Mouse (Mus musculus) thymus, adult 2 months (tissue): ENCODE results near the gene Gpcpd1. TPM values are rescaled to one million over a fixed set of nuclear protein-coding genes. Genes with fewer than 3 reads are reported as not detected.

Experiments
- DNase-seq: peaks from one replicate; pipeline ENCODE4 v3.0.0; 2021
- H3K27ac ChIP-seq: fragments of 200-500 bp; 2 replicates; pipeline ENCODE4 v1.5.1; 2012; ENCODE audit warnings: low read length, control low read depth; ENCODE audit not compliant: control insufficient read depth, insufficient read depth
- H3K27me3 ChIP-seq: fragments of 200-500 bp; 2 replicates; pipeline ENCODE4 v1.6.1; 2012; ENCODE audit warnings: mild to moderate bottlenecking, low read length, moderate library complexity, mixed read lengths; ENCODE audit not compliant: control insufficient read depth, insufficient read depth
- H3K36me3 ChIP-seq: fragments of 200-500 bp; 2 replicates; pipeline ENCODE4 v1.6.1; 2012; ENCODE audit warnings: mild to moderate bottlenecking, low read length, moderate library complexity; ENCODE audit not compliant: control insufficient read depth, insufficient read depth
- H3K4me1 ChIP-seq: fragments of 200-500 bp; replicated peaks from 2 replicates; pipeline ENCODE4 v1.6.1; 2012; ENCODE audit warnings: low read length; ENCODE audit not compliant: control insufficient read depth, insufficient read depth
- H3K4me3 ChIP-seq: fragments of 200-500 bp; 2 replicates; pipeline ENCODE4 v1.5.1; 2012; ENCODE audit warnings: mild to moderate bottlenecking, low read length, control low read depth, moderate library complexity; ENCODE audit not compliant: control insufficient read depth, insufficient read depth
- CTCF ChIP-seq: fragments of 200-500 bp; IDR thresholded peaks from 2 replicates; pipeline ENCODE4 v1.5.1; 2012; ENCODE audit warnings: mild to moderate bottlenecking, control low read depth, low read length, moderate library complexity, borderline replicate concordance; ENCODE audit not compliant: control insufficient read depth, poor library complexity, insufficient read depth; ENCODE audit errors: extremely low read depth
- POLR2A ChIP-seq: fragments of 200-500 bp; IDR thresholded peaks from 2 replicates; pipeline ENCODE4 v1.6.1; 2012; ENCODE audit warnings: mild to moderate bottlenecking, low read length, control low read depth, moderate library complexity; ENCODE audit not compliant: control insufficient read depth, poor library complexity, insufficient read depth; ENCODE audit errors: extremely low read depth
- WGBS: fragments of 180-500 bp; shearing (Covaris S2); methylation state at CpG from one replicate; pipeline ENCODE4 v1.1.7; 2018; 5-methylcytosine and 5-hydroxymethylcytosine counted together
- polyA plus RNA-seq: library from polyadenylated mRNA; depleted of rRNA; stranded (reverse); fragments of >200 nt; gene quantifications from 2 replicates; pipeline ENCODE4 v1.2.3, GENCODE M21; 2012

Gene Gpcpd1
- polyA plus RNA-seq, 1 experiment = 13.9 TPM

DNA sequence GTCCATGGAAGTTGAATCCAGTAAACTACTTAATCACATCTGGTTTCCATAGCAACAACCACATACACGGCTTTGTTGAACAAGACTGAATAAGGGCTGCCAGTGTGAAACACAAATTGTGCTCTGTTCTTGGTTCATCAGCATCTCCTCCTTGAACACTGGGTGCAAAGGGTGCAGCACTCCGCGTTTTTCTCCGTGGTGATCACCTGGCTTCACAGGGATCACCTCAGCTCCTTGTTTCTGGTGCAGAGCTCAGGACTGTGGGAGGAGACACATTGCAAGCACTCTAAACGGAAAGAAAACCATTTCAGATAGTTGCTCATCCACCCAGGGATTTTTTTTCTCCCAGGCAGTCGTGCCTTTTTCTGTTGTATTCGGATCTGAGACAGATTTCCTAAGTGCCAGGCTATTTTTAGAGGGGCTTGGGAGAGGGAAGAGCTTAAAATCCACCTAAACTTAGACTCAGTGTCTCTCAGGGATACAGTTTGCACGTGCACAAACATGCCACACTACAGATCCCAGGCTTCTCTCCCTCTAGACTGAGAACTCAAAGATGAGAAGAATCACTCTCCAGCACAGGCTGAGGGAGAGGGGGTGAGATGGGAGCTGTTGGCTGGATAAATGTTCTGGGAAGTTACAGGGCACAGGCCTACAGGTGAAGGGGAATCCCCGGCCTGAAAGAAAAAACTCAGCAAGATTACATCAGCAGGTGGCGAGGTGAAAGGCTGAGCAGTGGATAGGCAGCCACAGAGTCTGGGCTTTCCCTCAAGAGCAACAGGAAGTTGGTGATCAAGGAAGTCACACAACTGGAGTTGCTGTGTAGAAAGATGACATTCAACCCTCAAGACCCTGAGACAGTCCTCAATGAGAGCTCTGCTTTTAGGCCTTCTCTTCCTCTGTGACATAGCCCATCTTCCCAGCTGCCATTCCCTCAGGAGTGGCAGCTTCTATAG, 19.9 kb upstream of the Gpcpd1 start:
- H3K36me3 ChIP-seq = no peaks in the 10 kb centered on the region
- peak overlapping the region; percentile 78 for H3K27ac ChIP-seq
- peak; percentile 72 for DNase-seq
- H3K4me3 ChIP-seq = no peak overlapping the region
- peaks cover 12% of the 10 kb centered on the region for H3K4me1 ChIP-seq
- TF ChIP-seq CTCF = no peak
- TF ChIP-seq POLR2A = no peak
- no peaks in the 10 kb centered on the region for H3K27me3 ChIP-seq
- WGBS = 56% methylated on average over 10 of the region's 10 CpGs

DNA sequence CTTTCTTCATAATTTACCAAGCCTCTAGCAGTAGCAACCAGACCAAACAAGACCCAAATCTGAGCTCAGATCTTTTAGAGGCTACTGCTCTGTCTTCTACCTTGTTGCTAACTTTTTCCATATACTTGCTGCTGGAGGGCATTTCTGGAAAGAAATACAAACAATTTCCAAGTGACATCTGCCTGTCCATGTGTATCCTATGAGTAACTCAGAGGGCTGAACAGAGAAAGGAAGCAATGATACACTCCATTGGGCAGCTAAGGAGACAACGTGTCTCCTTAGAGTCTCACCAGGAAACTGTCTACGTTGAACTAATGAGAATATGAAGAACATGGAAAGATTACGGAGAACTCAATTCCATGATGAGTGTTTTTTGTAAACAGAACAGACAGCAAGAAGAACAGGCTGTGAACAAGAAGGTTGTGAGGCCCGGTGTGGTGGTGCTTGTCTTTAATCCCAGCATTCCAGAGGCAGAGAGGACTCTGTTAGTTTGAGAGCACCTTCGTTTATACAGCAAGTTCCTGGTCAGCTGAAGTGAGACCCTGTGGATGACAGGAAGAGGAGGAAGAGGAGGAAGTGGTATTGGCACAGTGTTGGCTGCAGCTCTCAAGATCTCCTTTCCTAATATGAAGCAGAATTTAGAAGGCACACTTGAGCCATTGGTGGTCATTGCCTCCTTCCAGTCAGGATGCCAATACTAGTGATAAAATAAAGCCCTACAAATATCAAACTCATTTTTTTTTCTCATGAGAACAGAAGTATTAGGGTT, 18.4 kb upstream of the Gpcpd1 start:
- no peak overlapping the region for H3K27ac ChIP-seq
- 77% methylated on average over 5 of the region's 5 CpGs for WGBS
- H3K4me1 ChIP-seq = peaks cover 12% of the 10 kb centered on the region
- H3K27me3 ChIP-seq = no peaks in the 10 kb centered on the region
- no peak overlapping the region for H3K4me3 ChIP-seq
- no peak for DNase-seq
- TF ChIP-seq POLR2A (no peak), CTCF (no peak)
- no peaks in the 10 kb centered on the region for H3K36me3 ChIP-seq

GRCm38 (mm10) chr2:132604922-132605321, 17.4 kb upstream of the Gpcpd1 start:
- Histone ChIP-seq H3K4me3 (no peak overlapping the region), H3K4me1 (peaks cover 12% of the 10 kb centered on the region), H3K27me3 (no peaks in the 10 kb centered on the region), H3K27ac (no peak overlapping the region), H3K36me3 (no peaks in the 10 kb centered on the region)
- WGBS = 96% methylated on average over 4 of the region's 4 CpGs
- no peak for DNase-seq
- no peak for TF ChIP-seq CTCF
- no peak for TF ChIP-seq POLR2A

DNA sequence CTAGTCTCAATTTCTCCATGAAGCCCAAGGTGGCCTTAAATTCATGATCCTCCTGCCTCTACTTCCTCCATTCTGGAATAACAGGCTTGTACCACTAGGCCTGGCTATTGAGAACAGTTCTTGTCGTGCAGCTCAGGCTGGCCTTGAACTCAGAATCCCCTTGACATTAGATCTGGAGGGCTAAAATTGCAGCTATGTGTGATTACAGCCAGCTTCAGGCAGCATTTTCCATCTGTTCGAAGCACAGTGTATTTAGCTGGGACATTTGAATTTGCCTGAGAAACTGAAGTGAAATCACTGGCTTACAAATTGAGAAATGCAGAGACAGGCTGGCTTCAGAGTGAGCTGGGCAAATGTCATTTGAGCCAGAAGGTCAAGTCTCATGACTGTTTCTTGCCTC, 16.2 kb upstream of the Gpcpd1 start:
- H3K27ac ChIP-seq = no peak overlapping the region
- DNase-seq = no peak
- no peak overlapping the region for H3K4me3 ChIP-seq
- H3K36me3 ChIP-seq = no peaks in the 10 kb centered on the region
- peaks cover 12% of the 10 kb centered on the region for H3K4me1 ChIP-seq
- WGBS = 93% methylated on average over 2 of the region's 2 CpGs
- no peak for TF ChIP-seq POLR2A
- no peak for TF ChIP-seq CTCF
- H3K27me3 ChIP-seq = no peaks in the 10 kb centered on the region

DNA sequence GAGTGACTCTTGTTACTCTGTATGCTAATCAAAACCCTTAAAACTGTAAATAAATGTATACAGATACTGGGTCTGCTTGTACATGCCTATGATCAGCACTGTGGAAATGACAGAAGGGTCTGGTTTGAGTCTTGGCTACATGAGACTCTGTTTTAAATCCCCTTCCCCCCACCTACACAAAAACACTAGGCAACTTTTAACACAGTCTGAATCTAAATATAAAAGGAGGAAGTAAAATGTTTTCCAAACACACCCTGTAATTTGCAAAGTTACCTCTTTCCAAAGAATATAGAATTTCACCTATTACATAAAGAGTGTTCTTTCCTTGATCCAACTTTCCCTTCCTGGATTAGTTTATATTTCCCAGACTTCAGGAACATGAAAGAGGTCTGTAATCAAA, 14.2 kb upstream of the Gpcpd1 start:
- Histone ChIP-seq H3K27me3 (no peaks in the 10 kb centered on the region), H3K4me3 (no peak overlapping the region)
- DNase-seq = no peak

GRCm38 (mm10) chr2:132600081-132600480, 12.6 kb upstream of the Gpcpd1 start:
- TF ChIP-seq CTCF (no peak), POLR2A (no peak)
- H3K27ac ChIP-seq = no peak overlapping the region
- WGBS = 82% methylated on average over 4 of the region's 4 CpGs
- peaks cover 9% of the 10 kb centered on the region for H3K4me1 ChIP-seq
- DNase-seq = no peak
- H3K36me3 ChIP-seq = no peaks in the 10 kb centered on the region
- H3K4me3 ChIP-seq = no peak overlapping the region
- H3K27me3 ChIP-seq = no peaks in the 10 kb centered on the region

More for the DNA sequence above, 14.2 kb upstream of the Gpcpd1 start:
- Histone ChIP-seq H3K36me3 (no peaks in the 10 kb centered on the region), H3K27ac (no peak overlapping the region), H3K4me1 (peaks cover 9% of the 10 kb centered on the region)
- TF ChIP-seq POLR2A (no peak), CTCF (no peak)
